Mouse (Mus musculus) splenic B cell, adult 2 months (primary cell): Measurements from ENCODE around the gene Rasa3.

ENCODE experiments used
- DNase-seq: peaks from one replicate; pipeline ENCODE4 v3.0.0-alpha.2; 2011; ENCODE audit warnings: low read depth, low spot score
- H3K27me3 ChIP-seq: 2 replicates; pipeline ENCODE4 v1.6.1; 2012; ENCODE audit warnings: mild to moderate bottlenecking, low read length, moderate library complexity, mixed read lengths; ENCODE audit not compliant: control insufficient read depth, poor library complexity, insufficient read depth, severe bottlenecking
- H3K36me3 ChIP-seq: 2 replicates; pipeline ENCODE4 v1.6.1; 2012; ENCODE audit warnings: mild to moderate bottlenecking, low read length, moderate library complexity, mixed read lengths; ENCODE audit not compliant: control insufficient read depth, poor library complexity, insufficient read depth, severe bottlenecking

Gene Rasa3

DNA sequence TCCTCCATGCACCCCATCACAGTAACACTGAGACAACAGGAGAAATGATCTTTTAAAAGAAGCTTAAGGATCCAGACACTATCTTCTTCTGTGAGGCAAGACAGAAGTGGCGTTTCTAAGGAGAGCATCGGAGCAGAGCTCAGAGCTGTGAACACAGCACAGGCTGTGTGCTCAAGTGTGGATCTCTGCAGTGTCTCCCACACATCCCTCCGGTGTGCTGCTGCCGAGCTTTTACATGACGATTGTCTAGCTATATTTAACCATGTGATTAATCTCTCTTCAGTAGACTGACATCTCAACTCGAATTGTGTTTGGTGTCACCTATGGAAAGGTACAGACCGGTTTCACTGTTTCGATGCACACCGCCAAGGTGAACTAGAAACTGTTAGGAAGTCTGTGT, 157.9 kb downstream of the Rasa3 start:
- no peaks in the 10 kb centered on the region for H3K27me3 ChIP-seq
- H3K36me3 ChIP-seq = no peaks in the 10 kb centered on the region
- no peak for DNase-seq

DNA sequence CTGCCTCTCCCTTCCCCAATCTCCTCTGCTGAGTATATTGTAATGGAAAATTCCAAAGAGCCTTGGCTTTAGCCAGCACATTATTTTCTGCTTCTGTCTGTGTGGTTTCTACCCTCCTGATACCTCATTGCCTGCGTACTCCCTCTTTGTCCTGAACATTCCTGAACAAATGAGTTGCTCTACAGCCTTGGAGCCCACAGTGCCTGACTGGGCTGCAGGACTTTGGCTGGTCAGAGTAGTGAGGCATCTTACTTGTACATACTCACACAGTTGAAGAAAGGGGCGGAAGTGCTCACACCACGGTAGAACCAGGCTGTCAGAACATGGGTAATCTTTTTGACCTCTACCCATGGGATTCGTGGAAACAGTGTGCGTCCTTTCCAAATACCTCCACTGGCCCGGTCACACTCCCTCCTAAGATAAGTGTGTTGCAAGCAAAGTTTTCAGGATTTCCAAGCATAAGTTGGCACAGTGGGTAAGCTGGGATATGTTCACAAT, 160.1 kb downstream of the Rasa3 start:
- no peaks in the 10 kb centered on the region for H3K27me3 ChIP-seq
- H3K36me3 ChIP-seq = no peaks in the 10 kb centered on the region
- DNase-seq = no peak
